22 mouse cellular contexts compared by ENCODE assay signal in genomic region chr4:114367005-114367404, GRCm38 (mm10). TPM values are rescaled to one million over a fixed set of nuclear protein-coding genes. Genes with fewer than 3 reads are reported as not detected.
A peak's percentile ranks its signal among the peaks of the same experiment; 100 is the strongest.
DNase-seq lines count a peak whose midpoint lies in the region; ATAC-seq and TF ChIP-seq lines count a peak whose summit lies in the region.
"Had no signal": no experiment of that assay in that cellular context is flagged by ENCODE, and none has a peak within 500 bp of the region (broad histone marks: within the 10 kb centered on the region; RNA-seq: fewer than 3 reads in every experiment).

No protein-coding gene starts in this region.

- H3K4me2 ChIP-seq in liver, embryonic 11.5 days, result no peak overlapping the region
- H3K4me2 ChIP-seq in lung, embryonic 15.5 days, result no peak overlapping the region
- H3K4me2 ChIP-seq: embryonic facial prominence, embryonic 12.5 days; forebrain, embryonic 13.5 days; forebrain, embryonic 15.5 days had no signal

- no peak overlapping the region for H3K4me3 ChIP-seq in cerebellum, adult 2 months (replicated peaks; ENCODE audit: insufficient read depth, low read depth, low read length)
- H3K4me3 ChIP-seq in liver, embryonic 11.5 days (ENCODE audit: low read depth, low read length), result no peak overlapping the region
- no peak overlapping the region for H3K4me3 ChIP-seq in lung, embryonic 15.5 days
- H3K4me3 ChIP-seq: embryonic facial prominence, embryonic 10.5 days; embryonic facial prominence, embryonic 12.5 days; forebrain, embryonic 13.5 days; forebrain, embryonic 15.5 days had no signal

- 29% methylated on average over 2 of the region's 2 CpGs for WGBS in cerebellum, adult 2 months
- 68% methylated on average over 2 of the region's 2 CpGs for WGBS in liver, embryonic 11.5 days
- WGBS in lung, embryonic 15.5 days, result 59% methylated on average over 2 of the region's 2 CpGs

- peak; percentile 27 to 35 for DNase-seq in cerebellum, postnatal 10 days
- DNase-seq in cerebellum, adult 2 months, result no peak
- peak; percentile 1 for DNase-seq in liver, embryonic 11.5 days (ENCODE audit: low spot score)
- DNase-seq in liver (no peak), NIH3T3 (ENCODE audit: low read depth) (peak; percentile 55)
- no peak for DNase-seq in lung, postnatal 25 days (ENCODE audit: low spot score)
- DNase-seq: adrenal gland, adult 2 months; adrenal gland, postnatal 14 days; adrenal gland, postnatal 36 days; B cell, adult 2 months; cerebellum, adult 11-12 months; cerebellum, adult 8-10 months; cerebellum, adult 9-11 months; cerebellum, postnatal 25 days; forebrain, postnatal 0 days had no signal

- H3K27me3 ChIP-seq in cerebellum, adult 2 months (ENCODE audit: control insufficient read depth, insufficient read depth, low read length), result no peaks in the 10 kb centered on the region; the same call in 1 of the 2 replicates
- H3K27me3 ChIP-seq in liver, embryonic 11.5 days (replicated peaks; ENCODE audit: control insufficient read depth, insufficient read depth, low read length), result no peaks in the 10 kb centered on the region
- no peaks in the 10 kb centered on the region for H3K27me3 ChIP-seq in lung, embryonic 15.5 days
- H3K27me3 ChIP-seq: forebrain, embryonic 13.5 days; forebrain, embryonic 15.5 days had no signal

- no peaks in the 10 kb centered on the region for H3K9me3 ChIP-seq in liver, embryonic 11.5 days (ENCODE audit: control insufficient read depth, low read length)
- no peaks in the 10 kb centered on the region for H3K9me3 ChIP-seq in lung, embryonic 15.5 days
- H3K9me3 ChIP-seq: embryonic facial prominence, embryonic 10.5 days; embryonic facial prominence, embryonic 12.5 days; forebrain, embryonic 13.5 days; forebrain, embryonic 15.5 days had no signal

- TF ChIP-seq CTCF in cerebellum, adult 2 months (IDR thresholded peaks at IDR 0.05; ENCODE audit: borderline replicate concordance, insufficient read depth, low read depth, low read length), result no peak

- no peak overlapping the region for H3K9ac ChIP-seq in liver, embryonic 11.5 days (ENCODE audit: low read depth, low read length)
- H3K9ac ChIP-seq in lung, embryonic 15.5 days, result no peak overlapping the region
- H3K9ac ChIP-seq: embryonic facial prominence, embryonic 12.5 days; forebrain, embryonic 13.5 days; forebrain, embryonic 15.5 days; forebrain, postnatal 0 days had no signal

- ATAC-seq in liver, embryonic 11.5 days (replicated peaks; ENCODE audit: low FRiP score), result no peak
- ATAC-seq in lung, embryonic 15.5 days (ENCODE audit: borderline replicate concordance, extremely low read depth, low FRiP score, low TSS enrichment), result no peak
- ATAC-seq: CD4-positive, CD25-positive, alpha-beta regulatory T cell, adult 4 months; forebrain, embryonic 13.5 days; forebrain, embryonic 15.5 days; forebrain, postnatal 0 days had no signal

- no peaks in the 10 kb centered on the region for H3K4me1 ChIP-seq in cerebellum, adult 2 months (ENCODE audit: control insufficient read depth, insufficient read depth, low read length)
- no peaks in the 10 kb centered on the region for H3K4me1 ChIP-seq in liver, embryonic 11.5 days (replicated peaks; ENCODE audit: control insufficient read depth, insufficient read depth, low read length)
- H3K4me1 ChIP-seq in lung, embryonic 15.5 days, result peaks cover 37% of the 10 kb centered on the region
- H3K4me1 ChIP-seq: embryonic facial prominence, embryonic 12.5 days; forebrain, embryonic 13.5 days; forebrain, embryonic 15.5 days had no signal

- no peak for TF ChIP-seq POLR2A in cerebellum, adult 2 months (IDR thresholded peaks at IDR 0.05; ENCODE audit: borderline replicate concordance, insufficient read depth, low read length)

- no peak overlapping the region for H3K27ac ChIP-seq in cerebellum, adult 2 months (ENCODE audit: insufficient read depth, low read length)
- no peak overlapping the region for H3K27ac ChIP-seq in liver, embryonic 11.5 days (ENCODE audit: low read depth, low read length)
- H3K27ac ChIP-seq in lung, embryonic 15.5 days, result peak overlapping the region; percentile 69; the same call in 1 of the 2 replicates
- H3K27ac ChIP-seq: embryonic facial prominence, embryonic 10.5 days; embryonic facial prominence, embryonic 12.5 days; forebrain, embryonic 13.5 days; forebrain, embryonic 15.5 days had no signal

- H3K36me3 ChIP-seq in liver, embryonic 11.5 days (ENCODE audit: control insufficient read depth, insufficient read depth, low read length), result no peaks in the 10 kb centered on the region
- no peaks in the 10 kb centered on the region for H3K36me3 ChIP-seq in lung, embryonic 15.5 days
- H3K36me3 ChIP-seq: embryonic facial prominence, embryonic 10.5 days; embryonic facial prominence, embryonic 12.5 days; forebrain, embryonic 15.5 days; G1E had no signal

RNA-seq across cellular contexts. Expression of gene Trabd2b, which starts 39.5 kb away (rescaled TPM):
- polyA plus RNA-seq in cerebellum, adult 2 months (2012; rRNA removed), result 4.8 and 5.1 TPM in 2 replicates
- polyA plus RNA-seq in liver, embryonic 11.5 days (2014; fragmentation: Nextera tagmentation; extraction: Ambion mirVana), result 1.1 and 1.3 TPM in 2 replicates
- 4.4 and 5.1 TPM in 2 replicates for polyA plus RNA-seq in lung, embryonic 15.5 days (2015; fragmentation: Nextera tagmentation; extraction: Ambion mirVana)
- polyA plus RNA-seq: CD4-positive, CD25-positive, alpha-beta regulatory T cell, adult 4 months; G1E had no signal

Comparison
In these comparisons a context has a peak if more than half of its experiments do, and no peak if none do; other contexts are left out.
1. DNase-seq: peak in cerebellum, postnatal 10 days (2 of 2), liver, embryonic 11.5 days (single experiment) and NIH3T3 (single experiment); none in cerebellum, adult 2 months (0 of 2), liver (single experiment) and lung, postnatal 25 days (single experiment).